Mouse (Mus musculus) heart, adult 9 months (tissue): Measurements from ENCODE around the gene Ttll7.

ENCODE experiments used
- DNase-seq, 2 experiments: peaks; one replicate each; pipeline ENCODE4 v3.0.0; 2022; ENCODE audit warnings: low spot score in 2 of 2

The Ttll7 gene

GRCm38 (mm10) chr3:146851966-146852891 is at the start of gene Ttll7:
Gene Ttll7, plus strand, starts transcription at chr3:146852367.
- peak; percentile 79 to 83 for DNase-seq

DNA sequence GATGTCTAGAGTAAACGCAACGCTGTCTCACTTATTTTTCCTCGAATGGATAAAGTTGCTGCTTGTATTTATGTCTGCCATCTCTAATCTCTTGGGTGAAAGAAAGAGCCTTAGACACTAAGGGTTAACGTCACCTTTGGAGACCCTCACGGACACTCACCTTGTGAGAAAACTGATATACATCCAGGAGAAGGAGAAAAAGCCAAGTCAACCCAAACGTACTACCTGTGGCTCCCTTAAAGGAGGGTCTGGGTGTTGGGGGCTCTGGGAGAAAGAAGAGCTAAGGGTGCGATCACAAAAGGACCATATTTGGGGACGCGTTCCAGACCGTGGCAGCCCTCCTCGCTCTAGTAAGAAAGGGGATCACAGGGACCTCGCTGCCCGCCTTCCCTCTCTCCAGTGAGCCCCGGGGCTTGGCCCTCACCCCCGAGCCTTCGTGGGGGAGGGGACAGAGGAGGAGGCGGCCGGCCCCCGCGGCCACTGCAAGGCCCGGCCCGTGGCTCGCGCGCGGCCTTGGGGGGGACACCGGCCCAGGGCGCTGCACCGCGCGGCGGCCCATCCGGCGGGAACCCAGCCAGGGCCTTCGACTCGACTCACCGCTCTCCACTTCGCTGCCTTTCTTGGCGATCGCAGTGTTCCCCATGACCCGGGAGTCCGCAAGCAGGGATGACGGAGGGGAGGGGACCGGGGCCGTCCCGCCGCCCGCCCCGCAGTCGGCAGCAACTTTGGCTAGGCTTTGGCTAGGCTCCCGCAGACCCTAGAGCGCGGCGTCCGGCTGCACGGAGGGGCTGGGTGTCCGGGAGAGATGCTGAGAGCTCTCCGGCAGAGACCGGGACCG is 39.9 kb upstream of the Ttll7 start:
- no peak for DNase-seq

DNA sequence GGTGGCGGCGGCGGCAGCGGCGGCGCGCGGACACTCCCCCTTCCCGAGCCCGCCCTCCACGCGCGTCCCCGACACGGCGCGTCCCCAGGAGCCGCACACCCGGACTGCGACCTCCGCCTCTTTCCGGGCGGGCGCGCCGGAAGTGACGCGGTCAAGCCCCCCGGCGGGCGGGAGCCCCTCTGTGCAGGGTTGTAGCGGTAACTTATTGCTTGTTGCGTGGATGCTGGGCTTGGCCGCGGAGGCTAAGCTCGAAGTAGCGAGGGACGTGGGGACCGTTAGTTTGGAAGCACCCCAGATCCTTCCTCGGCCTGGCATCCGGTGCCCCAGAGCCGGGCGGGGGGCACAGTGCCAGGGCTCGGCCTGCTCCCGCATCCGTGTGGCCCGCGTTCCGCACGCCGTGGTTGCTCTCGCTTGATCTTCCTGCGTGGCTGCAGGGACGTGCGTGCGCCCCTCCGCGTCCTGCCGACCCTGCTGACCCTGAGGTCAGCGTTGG is 39.2 kb upstream of the Ttll7 start, which contains the start of gene Prkacb:
Gene Prkacb, minus strand, starts transcription at position 90 of the 493 bp plus-strand sequence.
- peak; percentile 92 to 93 for DNase-seq

DNA sequence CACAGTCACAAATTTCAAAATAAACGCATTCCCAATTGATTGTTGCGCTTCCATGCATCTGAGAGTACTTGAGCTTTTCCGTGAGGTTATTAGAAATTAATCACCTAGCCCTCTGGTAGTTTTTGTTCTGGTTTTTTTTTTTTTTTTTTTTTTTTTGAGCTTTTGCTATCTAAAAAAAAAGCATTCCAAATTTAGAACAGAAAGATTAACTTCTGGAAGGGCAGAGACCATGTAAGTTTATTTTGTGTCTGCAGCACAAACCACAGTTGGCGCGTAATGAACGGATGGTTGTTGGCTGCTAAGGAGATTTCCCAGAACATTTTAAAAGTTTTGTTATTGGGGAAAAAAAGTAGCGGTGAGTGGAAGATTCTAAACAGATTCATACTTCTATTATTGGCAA is 38.5 kb upstream of the Ttll7 start:
- no peak for DNase-seq

- no peak for DNase-seq
Measured at GRCm38 (mm10) chr3:146820718-146821117, 31.4 kb upstream of the Ttll7 start.

DNA sequence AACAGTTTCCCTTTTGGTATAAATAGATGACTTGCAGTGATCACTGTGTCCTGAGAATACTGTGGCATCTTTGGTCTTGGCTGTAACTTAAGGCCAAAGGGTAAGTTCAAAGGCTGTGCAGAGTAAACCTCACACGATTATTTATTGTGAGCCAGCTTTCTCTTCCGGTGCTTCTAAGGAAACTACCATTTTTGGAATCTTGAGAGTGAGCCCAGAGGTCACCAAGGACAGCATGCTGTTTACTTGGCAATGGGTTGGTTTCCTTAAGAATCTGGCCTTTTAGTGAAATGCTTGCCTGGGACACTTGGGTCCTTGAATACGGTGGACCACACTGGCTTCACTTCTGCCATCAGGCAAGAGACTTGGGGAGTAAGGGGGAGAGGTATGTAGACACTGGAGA is 9.4 kb upstream of the Ttll7 start:
- peak; percentile 22 to 27 for DNase-seq

GRCm38 (mm10) chr3:146843470-146843869 is 8.7 kb upstream of the Ttll7 start:
- no peak for DNase-seq

DNA sequence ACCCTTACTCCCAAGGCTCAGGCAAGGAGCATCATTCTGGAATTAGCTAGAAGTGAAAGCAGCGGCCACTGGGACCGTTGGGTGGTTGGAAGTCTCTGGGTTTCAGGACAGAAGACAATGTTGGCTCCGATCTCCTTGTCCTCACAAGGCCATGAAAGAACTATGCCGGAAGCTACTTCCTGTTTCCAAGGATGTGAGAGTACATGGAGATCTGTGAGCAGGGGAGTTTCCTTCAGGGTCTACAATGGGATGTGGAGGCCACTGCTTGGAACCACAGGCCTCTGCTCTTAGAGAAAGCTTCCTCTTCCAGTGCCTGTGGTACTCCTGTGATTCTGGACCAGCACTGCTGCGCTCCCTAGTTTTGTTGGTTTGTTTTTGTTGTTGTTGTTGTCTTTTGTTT is 5.9 kb upstream of the Ttll7 start:
- peak; percentile 62 to 79 for DNase-seq

DNA sequence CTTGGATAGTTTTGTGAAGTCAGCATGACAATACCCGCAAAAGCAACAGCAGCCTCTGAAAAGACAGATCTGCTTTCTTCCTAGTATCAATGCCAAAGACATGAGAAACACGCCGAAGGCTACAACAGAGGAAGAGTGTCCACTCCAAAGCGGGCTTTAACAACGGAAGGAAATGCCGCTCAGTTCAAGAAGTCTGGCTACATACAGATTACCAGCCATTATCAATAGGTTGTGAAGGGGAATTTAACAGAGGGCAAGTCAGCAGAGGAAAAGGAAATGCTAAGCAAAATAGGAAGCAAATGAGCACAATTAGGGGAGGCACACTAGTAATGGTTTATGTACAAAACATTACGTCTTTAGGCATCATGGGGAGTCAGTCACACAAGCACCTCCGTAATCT is 4.1 kb upstream of the Ttll7 start:
- DNase-seq = no peak

- no peak for DNase-seq
Measured at GRCm38 (mm10) chr3:146849360-146849759, 2.8 kb upstream of the Ttll7 start.

- no peak for DNase-seq
Measured at GRCm38 (mm10) chr3:146854473-146855087, 2.4 kb downstream of the Ttll7 start.

DNA sequence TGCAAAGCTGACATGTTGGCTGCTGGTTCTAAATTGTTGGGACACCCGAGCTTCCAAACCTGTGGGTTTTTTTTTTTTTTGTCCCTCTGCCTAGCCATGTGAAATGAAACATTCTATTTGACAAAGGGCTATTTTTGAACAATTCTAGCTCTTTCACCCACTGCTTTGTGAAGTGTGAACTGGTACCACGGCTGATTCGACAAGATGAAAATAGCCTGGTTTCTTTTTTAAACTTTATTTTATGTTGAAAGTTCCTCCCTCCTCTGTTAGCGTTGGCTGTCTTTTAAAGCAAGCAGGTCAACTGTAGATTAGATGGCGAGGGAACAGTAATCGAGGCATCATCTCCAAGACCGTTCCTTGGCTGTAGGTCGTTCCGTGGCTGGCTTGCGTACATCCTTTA is 5.2 kb downstream of the Ttll7 start:
- DNase-seq = no peak

DNA sequence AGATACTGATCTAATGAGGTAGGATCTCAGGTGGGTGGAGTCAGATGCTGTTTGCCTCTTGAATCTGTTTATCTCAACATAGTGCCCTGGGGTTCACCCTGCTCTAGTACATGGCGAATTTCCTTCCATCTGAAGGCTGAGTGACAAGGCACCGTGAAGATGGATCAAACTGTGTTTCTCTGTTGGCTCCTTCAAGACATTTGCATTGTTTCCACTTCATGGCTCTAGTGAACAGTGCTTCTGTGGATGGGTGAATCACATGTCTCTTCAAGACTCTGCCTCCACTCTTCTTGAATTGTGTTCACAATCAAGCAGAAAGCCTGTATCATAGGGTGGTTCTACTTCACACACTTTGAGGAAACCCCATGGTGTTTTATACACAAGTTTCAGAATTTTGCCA is 8.1 kb downstream of the Ttll7 start:
- DNase-seq = no peak

DNA sequence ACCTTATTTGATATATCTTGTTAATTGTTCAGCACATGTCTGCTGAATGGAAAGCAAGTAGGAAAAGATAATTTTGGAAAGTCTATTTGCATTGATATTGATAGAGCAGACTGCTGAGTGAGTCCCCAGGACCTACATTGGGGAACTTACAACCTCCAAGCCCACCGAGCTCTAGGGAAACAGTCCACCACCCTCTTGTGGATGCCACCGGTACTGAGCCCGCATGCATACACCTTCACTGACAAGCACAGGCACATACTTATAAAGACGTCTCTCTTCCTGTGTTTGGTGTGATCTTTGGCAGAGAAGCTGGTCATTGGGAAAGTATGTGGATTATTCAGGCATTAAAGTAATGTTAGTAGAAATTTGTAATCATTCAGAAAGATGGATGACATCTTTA is 14.4 kb downstream of the Ttll7 start:
- DNase-seq = no peak

DNA sequence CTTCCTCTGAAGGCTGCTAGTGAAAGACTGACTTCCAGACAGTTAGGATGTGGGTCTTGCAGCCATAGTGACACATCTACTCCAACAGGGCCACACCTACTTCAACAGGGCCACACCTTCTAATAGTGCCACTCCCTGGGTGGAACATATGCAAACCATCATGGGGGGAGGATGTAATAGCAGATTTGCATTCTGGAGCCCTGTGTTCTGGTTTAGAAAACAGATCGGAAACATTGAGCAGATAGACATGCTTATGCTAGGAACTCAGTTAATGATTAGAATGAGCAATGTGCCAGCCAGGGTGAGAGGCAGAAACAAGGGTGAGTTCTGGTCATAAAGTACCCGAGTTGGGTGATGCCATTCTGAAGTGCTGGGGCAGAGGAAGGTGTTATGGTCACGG is 19.8 kb downstream of the Ttll7 start:
- no peak for DNase-seq

- DNase-seq = peak; percentile 64 to 75
Measured at GRCm38 (mm10) chr3:146875929-146876328, 23.8 kb downstream of the Ttll7 start.

GRCm38 (mm10) chr3:146893931-146894330 is 41.8 kb downstream of the Ttll7 start:
- no peak for DNase-seq

DNA sequence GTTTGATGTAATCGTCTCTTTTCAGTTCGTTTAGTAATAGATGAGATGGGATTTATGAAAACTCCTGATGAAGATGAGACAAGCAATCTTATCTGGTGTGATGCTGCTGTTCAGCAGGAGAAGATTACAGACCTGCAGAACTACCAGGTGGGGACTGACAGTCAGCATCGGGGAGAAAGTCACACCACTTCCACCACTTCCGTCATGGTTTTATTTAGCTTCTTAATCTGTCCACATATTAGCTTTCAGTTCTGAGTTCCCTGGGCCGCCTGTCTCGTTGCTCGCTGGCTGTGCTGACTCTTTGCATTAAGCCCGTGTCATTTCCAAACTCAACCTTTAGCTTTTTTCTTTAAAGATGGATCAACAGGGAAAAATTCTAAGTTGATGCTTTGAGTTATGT is 44.4 kb downstream of the Ttll7 start:
- no peak for DNase-seq

GRCm38 (mm10) chr3:146900094-146900493 is 47.9 kb downstream of the Ttll7 start:
- DNase-seq = no peak

- DNase-seq = no peak
Measured at GRCm38 (mm10) chr3:146901729-146902128, 49.6 kb downstream of the Ttll7 start.

DNA sequence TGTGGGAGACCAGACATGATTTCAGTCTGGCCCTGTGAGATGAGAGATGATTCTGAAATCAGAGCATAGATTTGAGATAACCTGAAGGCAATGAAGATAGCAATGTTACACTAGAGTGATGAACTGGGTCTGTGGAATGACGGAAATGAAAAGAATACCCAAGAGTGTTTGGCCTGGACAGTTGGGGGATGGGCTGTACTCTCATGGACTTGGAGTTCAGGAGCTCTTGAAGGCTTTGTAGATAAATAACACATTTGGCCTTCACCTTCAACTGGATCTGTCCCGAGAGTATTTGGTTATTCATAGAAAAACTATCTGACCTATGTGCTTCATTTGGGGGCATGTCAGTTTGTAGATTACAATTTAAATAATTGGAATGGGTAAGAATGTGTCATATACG is 53.4 kb downstream of the Ttll7 start:
- no peak for DNase-seq

DNA sequence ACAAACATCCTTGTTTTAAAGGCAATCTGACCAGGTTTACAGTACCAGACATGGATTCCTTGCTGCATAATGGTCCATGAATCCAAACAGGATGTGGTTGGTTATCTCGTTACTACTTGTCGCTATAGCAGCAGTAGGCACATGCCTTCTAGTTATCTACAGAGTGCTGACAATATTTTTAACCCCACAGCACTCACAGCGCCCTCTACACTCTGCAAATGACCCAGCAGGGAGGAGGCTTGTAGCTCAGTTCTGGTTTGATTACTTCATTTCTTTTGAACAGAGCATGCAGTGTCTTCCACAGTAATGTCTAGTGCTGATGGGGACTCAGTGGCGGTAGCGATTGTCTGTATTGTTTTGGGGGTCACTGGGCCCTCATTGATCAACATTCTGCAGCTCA is 56.8 kb downstream of the Ttll7 start:
- DNase-seq = no peak
